Mouse (Mus musculus) lung, postnatal 4 days (tissue): ENCODE measurements at regions not wholly inside any gene's neighbourhood (a gene's known extent, or its start where the extent isn't known, plus 50 kb on each side); places are given as distances from the start of the nearest gene placed in this dataset.

ENCODE experiments used
- DNase-seq, 2 experiments: peaks; one replicate each; pipeline ENCODE4 v3.0.0; 2021

DNA sequence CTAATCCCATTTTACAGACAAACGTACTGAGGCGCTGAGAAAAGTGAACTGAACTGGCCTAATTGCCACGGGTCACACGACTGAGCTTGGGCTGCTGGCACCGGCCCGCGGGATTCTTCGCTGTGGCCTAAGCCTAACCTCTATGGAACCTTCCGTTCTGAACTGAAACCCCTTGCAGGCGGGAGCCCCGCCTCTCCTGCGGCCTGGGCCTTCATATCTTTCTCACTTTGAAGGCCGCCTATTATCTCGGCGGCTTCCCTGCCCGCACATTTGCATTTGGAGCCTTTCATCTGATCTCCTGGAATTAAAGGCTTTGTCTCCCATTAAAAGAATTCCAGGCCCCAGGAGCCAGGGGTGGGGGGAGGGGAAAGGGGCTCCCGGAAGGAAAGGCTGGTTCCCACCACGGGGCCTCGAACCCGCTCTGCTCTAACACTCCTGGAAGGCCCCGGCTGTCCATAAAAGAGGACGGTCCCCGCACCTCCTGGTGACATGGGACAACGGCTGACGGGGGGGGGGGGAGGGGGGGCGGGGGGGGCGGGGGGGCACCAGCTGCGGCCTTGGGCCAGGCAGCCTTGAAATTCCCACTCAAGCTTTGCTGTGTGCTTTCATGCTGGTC lies 122.9 kb upstream of the Pja1 start:
- no peak for DNase-seq

DNA sequence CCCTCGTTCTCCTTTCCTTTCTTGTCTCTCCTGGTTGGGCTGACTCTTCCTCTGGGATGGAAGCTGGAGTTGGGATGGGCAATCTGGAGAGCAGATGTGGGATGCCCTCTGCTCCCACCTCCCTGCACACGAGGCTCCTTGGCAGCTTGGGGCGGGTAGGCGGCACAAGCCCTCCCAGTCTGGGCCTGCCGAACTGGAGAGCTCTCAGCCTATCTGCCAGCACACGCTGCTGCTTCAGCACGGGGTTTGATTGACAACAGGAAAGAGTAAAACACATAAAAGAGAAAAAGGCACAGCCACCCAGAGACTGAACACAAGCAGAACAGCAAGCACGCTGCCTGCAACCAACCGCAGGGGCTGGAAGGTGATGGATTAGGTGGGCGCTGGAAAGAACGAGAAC lies 121.9 kb upstream of the Pja1 start:
- DNase-seq: no peak

DNA sequence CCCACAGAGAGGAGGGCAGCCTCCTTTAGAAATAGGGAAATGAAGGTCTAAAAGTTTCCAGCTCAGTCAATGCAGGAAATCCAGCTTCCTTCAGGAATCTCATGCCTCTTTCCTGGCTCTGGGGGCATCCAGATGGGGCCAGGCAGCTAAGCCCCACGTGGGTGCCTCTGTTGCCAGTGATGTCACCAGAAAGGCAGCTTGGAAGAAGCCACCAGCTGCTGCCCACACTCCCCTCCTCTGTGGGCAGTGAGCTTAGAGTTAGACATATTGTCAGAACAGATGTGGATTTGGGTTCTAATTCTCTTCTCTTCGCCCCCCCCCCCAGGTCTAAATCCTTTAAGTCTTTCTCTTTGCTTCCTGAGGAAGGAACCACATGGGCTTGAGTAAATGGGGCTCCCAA lies 116.2 kb upstream of the Pja1 start:
- no peak for DNase-seq

DNA sequence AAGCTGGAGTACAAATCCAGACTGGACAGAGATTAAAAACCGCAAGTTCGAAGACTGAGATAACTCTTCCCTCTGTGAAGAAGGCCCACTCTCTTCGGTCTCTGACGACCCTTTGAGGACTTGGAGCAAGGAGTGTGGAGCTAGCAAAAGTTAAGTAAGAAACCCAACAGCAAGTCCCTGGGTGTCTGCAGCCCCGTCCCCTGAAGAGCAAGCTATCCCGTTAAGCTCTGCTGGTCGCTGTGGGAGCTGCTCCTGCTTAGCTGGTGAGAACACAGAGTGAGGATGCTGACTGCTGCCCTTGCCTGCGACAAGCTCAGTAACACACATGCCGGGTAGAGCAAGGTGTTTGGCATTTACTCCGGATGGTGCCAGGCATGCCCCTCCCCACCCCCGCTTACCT lies 115.2 kb upstream of the Pja1 start:
- no peak for DNase-seq

DNA sequence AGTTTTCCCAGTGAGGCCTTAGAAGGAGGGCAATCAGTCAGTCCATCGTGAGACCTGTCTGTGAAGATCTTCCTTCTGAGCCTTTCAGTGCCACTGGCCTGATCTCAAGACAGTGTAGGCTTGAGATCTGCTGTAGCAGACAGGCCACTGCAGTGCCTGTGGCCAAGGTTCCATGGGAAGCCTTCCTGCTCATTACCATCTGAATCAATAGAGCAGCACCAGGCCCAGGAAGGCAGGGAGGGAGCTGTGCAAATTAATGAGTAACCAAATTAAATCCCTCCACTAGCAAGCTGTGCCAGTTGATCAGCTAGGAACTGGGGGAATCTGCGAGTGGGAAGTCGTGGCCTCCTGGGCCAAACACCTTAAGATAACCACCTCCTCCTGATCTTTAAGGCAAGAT lies 114.6 kb upstream of the Pja1 start:
- no peak for DNase-seq

DNA sequence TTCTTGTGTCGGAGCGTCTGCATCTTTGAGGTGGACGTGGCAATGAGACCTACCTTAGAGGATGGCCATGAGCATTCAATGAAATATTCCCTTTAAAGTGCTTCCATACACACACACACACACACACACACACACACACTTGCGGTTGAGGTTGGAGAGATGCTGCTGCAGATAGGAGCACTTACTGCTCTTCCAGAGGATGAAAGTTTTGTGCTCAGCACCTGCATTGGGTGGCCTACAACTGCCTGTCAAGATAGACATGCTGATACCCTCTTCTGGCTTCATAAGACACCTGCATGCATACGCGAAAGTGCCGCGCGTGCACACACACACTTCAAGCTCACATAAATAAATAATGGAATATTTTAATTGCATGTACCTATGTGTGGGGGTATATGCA lies 111.5 kb upstream of the Pja1 start:
- DNase-seq: no peak

DNA sequence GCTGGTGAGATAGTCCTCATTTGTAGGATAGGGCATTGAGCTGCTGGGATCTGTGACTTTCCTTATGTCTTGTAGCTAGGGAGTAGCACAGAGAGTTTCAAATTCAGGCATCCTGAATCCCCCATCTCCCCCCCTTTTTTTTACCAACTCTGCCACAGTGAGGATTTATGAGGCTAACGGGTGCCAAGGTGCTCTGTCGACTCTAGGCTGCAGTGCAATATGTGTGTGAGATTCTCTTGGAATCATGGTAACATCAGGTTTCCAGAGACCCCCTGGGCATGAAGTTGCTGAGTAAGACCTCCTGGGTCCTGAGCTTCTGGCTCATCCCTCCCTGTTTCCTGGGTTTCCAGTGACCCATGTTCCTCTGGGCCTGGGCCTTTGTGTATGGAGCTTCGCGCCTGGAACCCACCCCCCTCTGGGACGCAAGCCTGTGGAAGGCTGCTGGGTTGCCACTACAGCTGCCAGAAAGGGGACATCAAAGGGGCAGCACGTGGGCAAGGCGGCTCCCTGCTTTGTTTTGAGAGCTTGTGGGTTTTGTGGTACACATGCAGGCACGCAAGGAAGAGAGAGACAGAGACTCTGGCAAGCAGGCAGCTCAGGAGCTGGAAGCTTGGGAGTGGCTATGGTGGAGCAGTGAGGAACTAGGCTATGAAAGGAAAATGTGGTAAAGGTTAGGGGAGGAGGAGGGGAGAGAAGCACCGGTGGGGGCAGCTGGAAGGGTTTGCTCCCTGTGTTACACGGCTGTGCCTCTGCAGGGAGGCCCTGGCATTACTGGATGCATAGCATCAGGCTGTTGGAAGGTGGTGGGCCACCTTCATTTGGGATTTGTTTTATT lies 110.8 kb upstream of the Pja1 start:
- no peak for DNase-seq

DNA sequence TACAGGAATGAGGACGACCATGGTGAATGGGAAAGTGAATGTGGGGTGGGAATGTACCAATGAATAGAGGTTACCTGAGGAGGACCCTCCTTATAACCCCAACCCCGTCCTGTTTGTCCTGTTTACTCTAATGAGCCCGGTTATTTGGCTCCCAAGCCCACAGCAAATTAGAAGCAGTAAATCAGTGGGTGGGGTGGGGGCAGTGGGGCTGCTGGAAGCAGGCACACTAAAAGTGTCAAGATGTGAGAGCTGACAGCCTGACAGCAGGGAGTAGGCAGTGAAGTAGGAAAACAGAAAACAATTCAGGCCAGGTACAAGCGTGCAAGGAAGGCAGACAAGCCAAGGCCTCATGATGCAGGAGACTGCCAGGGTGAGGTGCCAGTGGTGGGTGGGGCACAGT lies 108.1 kb upstream of the Pja1 start:
- DNase-seq: no peak

DNA sequence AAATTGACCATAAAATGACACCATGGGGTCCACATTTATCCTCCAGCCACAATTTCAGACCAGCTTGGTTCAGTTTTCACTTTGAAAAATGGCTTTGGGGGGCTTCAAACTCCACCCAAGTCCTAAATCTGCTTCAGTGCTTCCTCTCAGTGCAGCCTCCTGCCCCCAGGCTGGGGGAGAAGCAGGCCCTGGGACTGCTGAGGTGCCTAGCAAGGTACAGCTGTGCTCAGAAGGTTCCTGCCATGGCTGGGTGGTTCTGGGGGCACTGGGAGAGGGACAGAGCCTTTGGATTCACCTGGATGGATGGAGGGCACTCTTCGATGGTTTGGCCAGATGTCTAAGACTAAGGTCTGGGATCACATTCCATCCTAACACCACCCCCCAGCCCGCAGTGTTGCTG lies 107.7 kb upstream of the Pja1 start:
- DNase-seq: no peak

DNA sequence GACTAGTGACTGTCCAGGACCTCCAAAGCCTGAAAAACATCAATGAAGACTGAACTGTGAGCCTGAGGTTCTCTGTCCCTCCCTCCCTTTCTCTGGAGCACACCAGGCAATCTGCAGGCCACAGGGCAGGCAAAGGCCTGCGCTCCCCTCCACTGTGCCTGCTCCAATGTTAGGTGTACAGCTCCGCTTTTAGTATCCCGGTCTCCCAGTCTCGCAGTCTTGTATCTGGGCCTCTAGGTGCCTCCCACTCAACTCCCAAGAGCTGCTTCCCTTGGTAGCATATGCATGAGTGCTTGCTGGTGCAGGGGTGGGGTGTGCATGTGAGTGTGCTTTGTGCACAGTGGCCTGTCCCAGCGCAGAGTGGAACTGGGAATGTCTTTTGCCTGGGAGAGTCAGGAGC lies 104.0 kb upstream of the Pja1 start:
- DNase-seq: no peak

DNA sequence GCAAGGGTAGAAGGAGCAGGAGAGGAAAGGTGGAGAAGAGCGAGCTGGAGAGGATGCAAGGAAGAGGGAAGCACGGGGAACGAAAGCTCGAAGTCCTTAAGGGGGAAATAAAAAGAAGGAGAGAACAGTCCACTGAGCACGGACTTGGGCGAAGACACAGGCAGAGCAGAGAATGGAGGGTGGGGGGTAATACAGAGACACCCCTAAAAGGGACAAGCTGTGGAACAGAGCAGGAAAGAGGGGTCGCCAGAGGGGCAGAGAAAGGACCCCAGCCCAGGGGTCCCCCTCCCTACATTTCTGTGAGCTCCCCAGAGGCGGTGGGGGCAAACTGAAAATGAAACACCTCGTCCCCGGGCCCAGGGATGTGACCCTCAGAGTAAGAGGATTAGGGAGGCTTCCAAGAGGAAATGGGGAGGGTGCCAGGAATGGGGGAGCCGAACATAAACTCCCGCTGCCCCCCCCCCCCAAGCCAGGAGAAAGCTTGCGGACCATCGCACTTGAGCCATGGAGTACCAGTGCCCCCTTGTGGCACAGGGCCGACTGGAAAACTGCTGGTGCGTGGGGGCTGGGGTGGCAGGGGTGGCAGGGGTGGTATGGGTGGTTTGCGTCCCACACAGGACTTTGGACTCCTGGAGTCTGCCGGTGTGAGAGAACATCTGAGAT lies 103.5 kb upstream of the Pja1 start:
- DNase-seq: peak; percentile 61 to 69

DNA sequence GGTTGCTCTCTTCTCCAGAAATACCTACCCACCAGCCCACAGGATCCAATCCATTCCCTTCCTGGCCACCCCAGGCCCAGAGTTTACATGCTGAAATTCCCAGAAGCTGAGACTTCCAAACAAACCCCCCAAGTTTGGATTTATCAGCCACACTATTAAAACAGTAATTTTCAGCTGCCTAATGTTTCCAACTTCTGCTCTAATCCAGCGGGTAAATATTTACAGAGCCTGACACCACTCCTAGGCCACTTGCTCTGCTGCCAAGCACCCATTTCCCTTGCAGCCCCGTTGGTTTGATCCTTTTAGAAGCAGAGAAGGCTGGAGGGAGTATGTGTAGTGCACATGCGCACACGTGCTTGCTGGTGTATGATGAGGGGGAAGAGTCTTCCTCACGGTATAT lies 99.1 kb upstream of the Pja1 start:
- DNase-seq: peak; percentile 21 to 54

DNA sequence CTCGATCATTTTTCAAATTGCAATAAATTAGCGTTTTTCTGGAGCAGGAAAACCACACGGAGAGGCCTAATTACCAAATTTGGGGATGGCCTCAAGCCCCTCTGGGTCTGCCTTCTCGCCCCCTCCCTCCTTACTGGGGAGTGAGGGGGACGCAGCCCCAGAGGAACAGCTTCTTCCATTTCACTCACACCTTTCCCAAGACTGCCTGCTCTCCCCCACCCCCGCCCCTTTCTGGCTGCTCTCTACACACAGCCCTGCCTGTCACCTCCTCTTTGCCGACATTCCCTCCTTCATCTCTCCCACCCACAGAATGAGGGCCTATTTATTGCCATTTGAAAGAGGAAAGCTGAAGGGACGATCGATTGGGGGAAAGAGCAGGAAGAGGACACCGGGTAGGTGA lies 97.2 kb upstream of the Pja1 start:
- DNase-seq: peak in 1 of 2 experiments; percentile 33

DNA sequence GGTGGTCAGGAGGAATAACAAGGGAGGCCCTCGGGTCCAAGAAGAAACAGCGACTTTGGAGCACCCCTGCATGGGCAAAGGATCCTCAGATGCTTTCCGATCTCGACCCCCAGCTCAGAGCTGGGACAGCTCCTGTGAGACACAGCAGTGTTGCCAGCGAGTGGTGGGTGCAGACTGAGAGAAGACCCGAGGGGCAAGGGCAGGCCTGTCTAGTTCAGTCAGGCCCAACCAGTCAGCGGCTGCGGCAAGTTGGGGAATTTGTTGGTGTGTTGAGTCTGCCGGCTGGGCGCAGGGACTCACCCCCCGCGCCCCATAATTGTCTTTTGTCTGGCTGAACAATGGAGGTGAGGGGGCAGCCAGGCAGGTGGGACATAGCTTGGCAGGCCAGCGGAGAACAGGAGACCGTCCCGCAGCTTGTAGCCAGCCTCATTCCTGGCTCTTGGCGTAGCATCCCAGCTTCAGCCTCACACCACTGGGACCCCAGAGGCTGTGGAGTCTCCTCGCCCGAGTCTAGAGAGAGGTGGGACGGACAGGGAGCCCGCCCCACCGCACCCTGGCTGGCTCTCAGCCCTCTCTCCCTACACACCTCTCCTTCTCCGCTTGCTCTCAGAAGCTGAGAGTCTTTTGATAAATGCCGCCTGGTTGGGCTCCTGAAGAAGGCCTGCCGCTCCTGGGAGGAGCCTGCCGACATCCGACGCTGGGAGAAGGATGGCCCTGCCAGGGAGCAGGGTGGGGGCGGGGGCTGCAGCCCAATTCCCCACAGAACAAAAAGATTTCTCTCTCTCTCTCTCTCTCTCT lies 96.5 kb upstream of the Pja1 start:
- peak; percentile 23 to 66 for DNase-seq

DNA sequence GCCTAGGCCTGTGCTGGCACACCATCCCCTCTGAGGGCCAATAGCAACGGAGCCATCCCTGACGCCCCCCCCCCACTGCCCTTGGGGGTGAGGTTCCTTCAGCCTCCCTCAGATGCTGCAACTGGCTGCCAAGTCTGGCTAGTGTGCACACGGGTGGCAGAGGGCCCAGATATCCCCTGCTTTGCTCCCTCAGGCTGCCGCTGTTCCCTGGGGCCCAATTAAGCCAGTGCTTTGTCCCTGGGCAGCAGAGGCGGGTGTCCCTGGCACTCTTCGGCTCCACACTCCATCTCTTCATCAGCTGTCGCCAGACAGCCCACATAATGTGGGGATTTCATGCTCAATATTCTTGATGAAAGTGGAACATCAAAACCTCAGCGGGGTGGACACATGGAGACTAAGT lies 90.9 kb upstream of the Pja1 start:
- no peak for DNase-seq

DNA sequence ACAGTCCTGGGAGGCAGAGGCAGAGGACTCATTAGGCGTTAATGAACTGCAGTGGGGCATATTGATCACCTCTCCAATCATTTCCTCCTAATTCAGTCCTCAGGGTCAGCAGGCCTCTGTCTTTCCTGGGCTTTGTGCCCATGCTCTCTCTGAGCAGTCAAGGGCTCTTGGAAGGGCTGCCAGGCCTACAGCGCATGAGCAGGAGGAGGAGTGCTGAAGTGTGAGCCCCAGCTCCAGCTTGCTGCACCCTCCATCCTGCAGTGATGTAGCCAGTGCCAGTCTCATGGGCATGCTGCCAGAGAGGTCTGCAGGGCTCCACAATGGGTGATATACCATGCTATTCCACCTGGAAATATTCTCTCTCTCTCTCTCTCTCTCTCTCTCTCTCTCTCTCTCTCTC lies 89.6 kb upstream of the Pja1 start:
- peak; percentile 40 to 65 for DNase-seq

DNA sequence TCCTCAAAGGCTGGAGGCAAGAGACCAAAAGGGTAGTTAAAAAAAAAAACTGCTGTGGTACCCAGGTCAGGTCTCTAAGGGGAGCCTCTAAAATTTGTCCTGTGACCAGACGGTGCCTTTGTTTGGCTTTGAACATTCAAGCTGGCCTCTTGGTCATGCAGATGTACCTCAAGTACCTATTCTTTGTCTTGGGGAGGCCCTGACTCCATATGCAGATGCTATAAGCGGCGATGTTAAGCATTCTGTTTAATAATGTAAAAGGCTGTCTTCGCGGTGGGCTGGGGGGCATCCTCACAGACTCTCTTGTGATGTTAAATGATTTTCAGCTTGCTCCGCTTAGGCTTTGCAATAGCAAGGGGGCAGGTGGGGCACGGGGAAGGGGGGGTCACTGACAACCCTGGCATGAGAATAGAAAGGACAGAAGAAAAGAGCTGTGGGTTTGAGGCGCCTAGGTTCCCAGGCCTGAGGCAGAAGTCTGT lies 85.8 kb upstream of the Pja1 start:
- no peak for DNase-seq

DNA sequence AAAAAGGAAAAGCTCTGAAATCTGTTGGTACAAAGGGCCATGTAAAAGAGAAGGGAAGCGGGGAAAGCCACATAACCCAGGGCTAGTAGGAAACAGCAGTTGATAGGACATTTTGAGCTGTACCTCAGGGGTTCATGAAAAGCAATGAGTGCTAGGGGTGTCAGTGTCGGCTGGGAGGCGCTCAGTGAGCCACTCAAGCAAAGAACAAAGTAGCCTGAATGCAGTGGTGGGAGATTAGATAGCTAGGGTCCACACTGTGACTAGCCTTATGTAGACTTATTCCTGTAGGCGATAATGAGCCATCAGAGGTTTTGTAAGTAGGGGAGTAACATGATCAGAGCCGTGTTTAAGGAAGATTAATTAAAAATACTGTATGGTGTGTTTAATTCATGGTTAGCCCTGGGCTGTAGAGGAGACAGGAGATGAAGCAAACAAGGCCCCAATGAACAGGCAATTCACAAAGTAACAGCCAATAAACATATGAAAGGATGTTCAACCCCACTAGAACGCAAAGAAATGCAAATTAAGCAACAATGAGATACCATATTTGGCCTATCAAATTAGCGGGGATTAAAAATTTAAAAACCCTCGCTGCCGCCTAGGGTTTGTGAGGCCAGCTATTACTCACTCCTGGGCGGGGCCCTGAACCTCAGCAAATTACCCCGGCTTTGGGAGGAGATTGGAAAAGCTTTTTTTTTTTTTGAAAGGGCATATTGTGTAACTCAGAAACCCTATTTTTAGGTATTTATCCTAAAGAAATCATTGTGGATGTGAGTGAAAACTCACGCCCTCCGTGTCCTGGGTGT lies 85.1 kb upstream of the Pja1 start:
- no peak for DNase-seq

DNA sequence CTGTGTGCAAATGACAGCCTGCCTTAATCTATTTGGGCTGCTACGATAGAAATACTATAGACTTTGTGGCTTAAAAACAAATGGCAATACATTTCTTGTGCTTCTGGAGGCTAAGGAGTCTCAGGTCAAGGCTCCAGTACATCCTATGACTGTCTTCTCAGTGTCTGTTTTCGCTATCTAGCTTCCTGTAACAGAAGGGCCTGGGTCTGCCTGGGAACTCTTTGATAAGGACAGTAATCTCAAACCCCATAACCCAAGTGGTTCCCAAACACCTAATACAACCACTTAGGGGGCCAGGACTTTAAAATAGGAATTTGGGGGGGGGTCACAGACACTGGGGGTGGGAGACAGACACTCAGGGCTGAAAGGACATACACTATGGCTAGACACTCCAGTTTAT lies 81.7 kb upstream of the Pja1 start:
- no peak for DNase-seq

DNA sequence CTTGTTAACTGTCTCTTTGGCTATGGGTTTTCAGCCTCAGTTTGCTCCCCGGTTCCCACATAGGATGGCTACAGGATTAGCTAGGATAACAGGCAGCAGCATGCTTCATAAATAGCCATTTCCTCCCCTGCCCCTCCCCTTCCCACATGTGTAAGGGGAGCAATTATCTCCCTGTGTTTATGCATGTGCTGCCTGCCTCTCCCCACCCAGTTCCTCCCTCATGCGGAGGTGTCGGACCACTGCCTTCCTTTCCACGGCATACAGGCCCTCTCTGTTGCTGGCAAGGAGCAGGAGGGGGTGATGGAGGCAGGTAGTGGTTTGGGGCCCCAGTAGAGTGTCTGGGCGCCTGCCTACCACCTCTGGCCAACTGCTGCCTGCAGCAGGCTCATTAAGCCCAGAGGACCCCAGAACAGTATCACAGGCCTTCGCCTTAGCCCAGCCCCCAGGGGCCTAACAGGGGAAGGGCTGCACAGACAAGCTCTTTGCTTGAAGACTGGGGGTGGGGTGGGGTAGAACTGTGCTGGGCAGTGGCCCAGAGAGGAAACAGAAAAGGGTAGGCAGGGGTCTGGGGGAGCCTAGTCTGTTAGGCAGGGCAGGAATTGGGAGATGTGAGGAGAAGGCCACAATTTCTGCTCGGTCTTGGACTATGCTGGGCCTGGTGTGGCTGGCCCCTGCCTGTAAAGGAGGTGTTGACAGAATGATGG lies 79.1 kb upstream of the Pja1 start:
- DNase-seq: peak in 1 of 2 experiments; percentile 13

DNA sequence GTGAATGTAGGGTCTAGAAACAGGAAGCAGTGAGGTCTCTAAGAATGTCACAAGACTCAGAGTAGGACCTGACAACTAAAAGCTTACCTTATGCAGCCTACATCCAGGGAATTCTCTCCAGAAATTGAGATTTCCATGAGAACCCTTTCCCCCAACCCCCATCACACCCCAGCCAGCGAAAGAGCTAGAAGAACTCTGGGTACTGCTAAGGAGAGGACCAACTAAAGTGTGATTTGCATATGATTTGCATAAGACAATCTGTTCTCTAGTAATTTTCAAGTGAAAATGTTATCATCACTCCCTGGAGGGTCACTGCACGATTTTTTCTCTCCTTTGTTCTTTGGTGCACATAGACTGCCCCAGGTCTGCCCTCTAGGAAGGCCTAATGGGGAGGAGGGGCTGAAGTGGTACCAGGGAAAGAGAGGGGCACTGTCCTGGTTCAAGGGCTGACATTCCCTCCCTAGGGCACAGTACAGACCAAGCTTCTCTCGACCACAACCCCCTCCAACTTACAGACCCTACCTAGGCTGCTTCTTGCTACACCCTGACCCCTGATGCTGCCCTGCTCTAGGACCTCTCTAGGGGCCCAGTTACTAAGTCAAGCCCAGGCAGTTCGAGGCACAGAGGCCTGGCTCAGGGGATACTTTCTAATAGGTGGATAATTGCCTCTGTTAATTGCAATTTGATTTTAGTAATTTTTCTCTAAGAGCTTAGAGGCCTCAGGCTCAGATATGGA lies 77.4 kb upstream of the Pja1 start:
- no peak for DNase-seq
